Mouse (Mus musculus): ENCODE results near the gene Trappc4. TPM values are rescaled to one million over a fixed set of nuclear protein-coding genes. Genes with fewer than 3 reads are reported as not detected.
"Not testable (repeated sequence)": the region's sequence is repeated elsewhere in the genome, so short reads cannot be mapped to it uniquely, and the experiment has no call there.

Trappc4 gene
- polyA plus RNA-seq, 1 experiment from 2014 or later, result 85.4 TPM

- Histone ChIP-seq H3K27me3 (ENCODE audit: control insufficient read depth, insufficient read depth, low read length) (no peaks in the 10 kb centered on the region), H3K9ac (ENCODE audit: low read length) (no peak overlapping the region), H3K36me3 (ENCODE audit: control insufficient read depth, insufficient read depth, low read length) (peaks cover 5% of the 10 kb centered on the region), H3K9me3 (ENCODE audit: control insufficient read depth, low read length) (no peaks in the 10 kb centered on the region), H3K4me2 (ENCODE audit: low read length) (no peak overlapping the region), H3K27ac (replicated peaks in 1 of 2; ENCODE audit: control insufficient read depth in 1 of 2, insufficient read depth in 1 of 2, low read depth in 2 of 2, low read length in 2 of 2) (no peak overlapping the region), H3K4me3 (ENCODE audit: control insufficient read depth in 1 of 2, insufficient read depth in 1 of 2, low read depth in 1 of 2, low read length in 2 of 2) (no peak overlapping the region), H3K4me1 (ENCODE audit: control insufficient read depth in 2 of 2, insufficient read depth in 2 of 2, low read length in 2 of 2) (peaks cover 10 to 20% of the 10 kb centered on the region in 2 experiments; a peak in 3 of 4 replicates)
- WGBS, result 77% methylated on average over 6 of the region's 6 CpGs
- ATAC-seq (ENCODE audit: insufficient number of reproducible peaks, insufficient read depth, low FRiP score, low read depth), result no peak
Measured at GRCm38 (mm10) chr9:44376141-44376540, 31.3 kb downstream of the Trappc4 start.

DNA sequence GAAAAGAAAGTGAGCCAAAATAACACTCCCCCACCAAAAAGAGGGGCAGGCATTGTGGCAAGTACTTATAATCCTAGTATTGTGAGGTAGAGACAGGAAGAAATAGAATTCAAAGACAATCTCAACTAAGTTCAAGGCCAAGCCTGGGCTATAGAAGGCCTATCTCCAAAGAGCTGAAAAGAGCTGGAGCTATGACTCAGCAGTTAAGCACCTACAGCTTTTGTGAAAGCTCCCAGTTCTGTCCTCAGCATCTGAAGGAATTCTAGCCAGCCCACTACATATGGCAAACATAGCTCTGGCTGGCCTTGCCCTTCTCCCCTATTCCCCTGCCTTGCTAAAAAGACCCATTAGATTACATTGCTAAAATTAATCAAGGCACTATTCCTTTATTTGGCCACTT, 34.0 kb downstream of the Trappc4 start:
- H3K9me3 ChIP-seq (ENCODE audit: control insufficient read depth, low read length), result no peaks in the 10 kb centered on the region
- H3K36me3 ChIP-seq (ENCODE audit: control insufficient read depth, insufficient read depth, low read length), result no peaks in the 10 kb centered on the region
- H3K9ac ChIP-seq (ENCODE audit: low read length), result no peak overlapping the region
- no peak overlapping the region for H3K27ac ChIP-seq (replicated peaks in 1 of 2; ENCODE audit: control insufficient read depth in 1 of 2, insufficient read depth in 1 of 2, low read depth in 2 of 2, low read length in 2 of 2)
- H3K4me3 ChIP-seq (ENCODE audit: control insufficient read depth in 1 of 2, insufficient read depth in 1 of 2, low read depth in 1 of 2, low read length in 2 of 2), result no peak overlapping the region
- H3K4me1 ChIP-seq (ENCODE audit: control insufficient read depth in 2 of 2, insufficient read depth in 2 of 2, low read length in 2 of 2), result peaks cover 1 to 4% of the 10 kb centered on the region in 2 experiments; a peak in 3 of 4 replicates
- no peak overlapping the region for H3K4me2 ChIP-seq (ENCODE audit: low read length)
- no peak for ATAC-seq (ENCODE audit: insufficient number of reproducible peaks, insufficient read depth, low FRiP score, low read depth)
- no peaks in the 10 kb centered on the region for H3K27me3 ChIP-seq (ENCODE audit: control insufficient read depth, insufficient read depth, low read length)

GRCm38 (mm10) chr9:44364480-44364879, 42.9 kb downstream of the Trappc4 start:
- H3K36me3 ChIP-seq (ENCODE audit: control insufficient read depth, insufficient read depth, low read length), result peaks cover 4% of the 10 kb centered on the region
- no peak overlapping the region for H3K4me3 ChIP-seq (ENCODE audit: control insufficient read depth in 1 of 2, insufficient read depth in 1 of 2, low read depth in 1 of 2, low read length in 2 of 2)
- H3K4me2 ChIP-seq (ENCODE audit: low read length), result no peak overlapping the region
- ATAC-seq (ENCODE audit: insufficient number of reproducible peaks, insufficient read depth, low FRiP score, low read depth), result no peak
- H3K27me3 ChIP-seq (ENCODE audit: control insufficient read depth, insufficient read depth, low read length), result no peaks in the 10 kb centered on the region
- no peaks in the 10 kb centered on the region for H3K9me3 ChIP-seq (ENCODE audit: control insufficient read depth, low read length)
- H3K9ac ChIP-seq (ENCODE audit: low read length), result no peak overlapping the region
- WGBS, result 58% methylated on average over 3 of the region's 3 CpGs
- peaks cover 0 to 6% of the 10 kb centered on the region in 2 experiments; a peak in 2 of 4 replicates for H3K4me1 ChIP-seq (ENCODE audit: control insufficient read depth in 2 of 2, insufficient read depth in 2 of 2, low read length in 2 of 2)
- no peak overlapping the region for H3K27ac ChIP-seq (replicated peaks in 1 of 2; ENCODE audit: control insufficient read depth in 1 of 2, insufficient read depth in 1 of 2, low read depth in 2 of 2, low read length in 2 of 2)

DNA sequence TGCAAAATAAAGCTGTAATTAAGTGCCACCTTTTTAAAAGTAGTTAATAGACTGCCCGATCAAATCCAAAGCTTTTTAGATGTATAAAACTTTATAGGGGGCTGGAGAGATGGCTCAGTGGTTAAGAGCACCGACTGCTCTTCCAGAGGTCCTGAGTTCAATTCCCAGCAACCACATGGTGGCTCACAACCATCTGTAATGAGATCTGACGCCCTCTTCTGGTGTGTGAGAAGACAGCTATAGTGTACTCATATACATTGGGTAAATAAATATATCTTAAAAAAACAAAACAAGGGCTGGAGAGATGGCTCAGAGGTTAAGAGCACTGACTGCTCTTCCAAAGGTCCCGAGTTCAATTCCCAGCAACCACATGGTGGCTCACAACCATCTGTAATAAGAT, 45.5 kb downstream of the Trappc4 start:
- 37% methylated on average over 4 of the region's 4 CpGs for WGBS
- H3K27ac ChIP-seq (replicated peaks in 1 of 2; ENCODE audit: control insufficient read depth in 1 of 2, insufficient read depth in 1 of 2, low read depth in 2 of 2, low read length in 2 of 2), result peak overlapping the region; percentile 74 to 79; a peak in 3 of 4 replicates
- not testable (repeated sequence) for H3K4me1 ChIP-seq (ENCODE audit: control insufficient read depth in 2 of 2, insufficient read depth in 2 of 2, low read length in 2 of 2); ATAC-seq (ENCODE audit: insufficient number of reproducible peaks, insufficient read depth, low FRiP score, low read depth); H3K9me3 ChIP-seq (ENCODE audit: control insufficient read depth, low read length); H3K27me3 ChIP-seq (ENCODE audit: control insufficient read depth, insufficient read depth, low read length)
- H3K4me3 ChIP-seq (ENCODE audit: control insufficient read depth in 1 of 2, insufficient read depth in 1 of 2, low read depth in 1 of 2, low read length in 2 of 2), result peak overlapping the region; percentile 63 to 77
- peaks cover 27% of the 10 kb centered on the region for H3K36me3 ChIP-seq (ENCODE audit: control insufficient read depth, insufficient read depth, low read length)
- H3K9ac ChIP-seq (ENCODE audit: low read length), result peak overlapping the region; percentile 78
- peak overlapping the region; percentile 75 for H3K4me2 ChIP-seq (ENCODE audit: low read length)

DNA sequence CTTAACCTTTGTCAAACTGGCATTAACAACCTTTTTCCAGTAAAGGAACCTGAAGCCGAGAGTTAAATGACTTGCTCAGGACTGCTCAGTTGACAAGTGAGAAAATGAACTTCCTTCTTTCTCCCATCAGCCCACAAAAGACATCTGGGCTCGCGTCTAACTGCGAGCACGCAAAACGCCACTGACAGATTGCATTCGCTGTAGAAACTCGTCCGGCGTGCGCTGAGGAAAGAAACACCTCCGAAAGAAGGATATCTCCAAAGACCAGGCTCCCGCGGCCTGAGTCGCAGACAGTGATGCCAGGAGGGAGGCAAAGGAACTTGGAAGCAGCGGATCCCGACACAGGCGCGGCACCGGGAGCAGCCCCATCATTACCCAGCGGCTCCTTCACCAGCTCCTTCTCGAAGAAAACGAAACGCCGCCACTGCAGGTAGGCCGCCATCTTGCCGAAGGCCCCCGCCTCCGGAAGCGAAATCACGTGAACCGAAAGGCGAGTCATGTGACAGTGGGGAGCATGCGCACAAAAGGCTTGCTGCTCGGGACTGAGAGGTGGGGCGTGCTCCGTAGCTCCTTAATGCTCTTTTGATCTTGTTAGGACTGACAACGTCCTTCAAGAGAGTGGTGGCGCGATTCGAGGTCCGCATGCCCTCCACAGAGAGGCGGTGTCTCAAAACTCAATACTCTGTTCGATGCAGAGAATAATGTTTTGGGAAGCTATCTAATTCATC, 46.0 kb downstream of the Trappc4 start, which contains the start of gene Vps11:
Gene Vps11 (minus strand): TSS at position 481 of the 728 bp plus-strand sequence.
- Histone ChIP-seq H3K27ac (replicated peaks in 1 of 2; ENCODE audit: control insufficient read depth in 1 of 2, insufficient read depth in 1 of 2, low read depth in 2 of 2, low read length in 2 of 2) (peak within 1 kb of the TSS; percentile 74 to 79), H3K36me3 (ENCODE audit: control insufficient read depth, insufficient read depth, low read length) (peaks cover 33% of the 10 kb centered on the region), H3K4me3 (ENCODE audit: control insufficient read depth in 1 of 2, insufficient read depth in 1 of 2, low read depth in 1 of 2, low read length in 2 of 2) (peak within 1 kb of the TSS; percentile 63 to 77), H3K4me1 (ENCODE audit: control insufficient read depth in 2 of 2, insufficient read depth in 2 of 2, low read length in 2 of 2) (peaks cover 0 to 6% of the 10 kb centered on the region in 2 experiments; a peak in 2 of 4 replicates), H3K9me3 (ENCODE audit: control insufficient read depth, low read length) (no peaks in the 10 kb centered on the region), H3K27me3 (ENCODE audit: control insufficient read depth, insufficient read depth, low read length) (no peaks in the 10 kb centered on the region), H3K9ac (ENCODE audit: low read length) (peak within 1 kb of the TSS; percentile 78), H3K4me2 (ENCODE audit: low read length) (peak within 1 kb of the TSS; percentile 75)
- under 1% methylated on average over 44 of the region's 44 CpGs for WGBS
- ATAC-seq (ENCODE audit: insufficient number of reproducible peaks, insufficient read depth, low FRiP score, low read depth), result peak; percentile 94

- Histone ChIP-seq H3K27me3 (ENCODE audit: control insufficient read depth, insufficient read depth, low read length) (no peaks in the 10 kb centered on the region), H3K4me3 (ENCODE audit: control insufficient read depth in 1 of 2, insufficient read depth in 1 of 2, low read depth in 1 of 2, low read length in 2 of 2) (no peak overlapping the region), H3K4me2 (ENCODE audit: low read length) (no peak overlapping the region), H3K9me3 (ENCODE audit: control insufficient read depth, low read length) (no peaks in the 10 kb centered on the region), H3K9ac (ENCODE audit: low read length) (no peak overlapping the region), H3K4me1 (ENCODE audit: control insufficient read depth in 2 of 2, insufficient read depth in 2 of 2, low read length in 2 of 2) (peaks cover 0 to 6% of the 10 kb centered on the region in 2 experiments; a peak in 2 of 4 replicates), H3K36me3 (ENCODE audit: control insufficient read depth, insufficient read depth, low read length) (peaks cover 75% of the 10 kb centered on the region), H3K27ac (replicated peaks in 1 of 2; ENCODE audit: control insufficient read depth in 1 of 2, insufficient read depth in 1 of 2, low read depth in 2 of 2, low read length in 2 of 2) (no peak overlapping the region)
- ATAC-seq (ENCODE audit: insufficient number of reproducible peaks, insufficient read depth, low FRiP score, low read depth), result no peak
- 74% methylated on average over 4 of the region's 4 CpGs for WGBS
Measured at GRCm38 (mm10) chr9:44357207-44357606, 50.2 kb downstream of the Trappc4 start.
